Mouse (Mus musculus): Measurements from ENCODE around the gene Faf1. TPM values are rescaled to one million over a fixed set of nuclear protein-coding genes. Genes with fewer than 3 reads are reported as not detected.

The Faf1 gene
- polyA plus RNA-seq, 1 experiment: 17.9 TPM

DNA sequence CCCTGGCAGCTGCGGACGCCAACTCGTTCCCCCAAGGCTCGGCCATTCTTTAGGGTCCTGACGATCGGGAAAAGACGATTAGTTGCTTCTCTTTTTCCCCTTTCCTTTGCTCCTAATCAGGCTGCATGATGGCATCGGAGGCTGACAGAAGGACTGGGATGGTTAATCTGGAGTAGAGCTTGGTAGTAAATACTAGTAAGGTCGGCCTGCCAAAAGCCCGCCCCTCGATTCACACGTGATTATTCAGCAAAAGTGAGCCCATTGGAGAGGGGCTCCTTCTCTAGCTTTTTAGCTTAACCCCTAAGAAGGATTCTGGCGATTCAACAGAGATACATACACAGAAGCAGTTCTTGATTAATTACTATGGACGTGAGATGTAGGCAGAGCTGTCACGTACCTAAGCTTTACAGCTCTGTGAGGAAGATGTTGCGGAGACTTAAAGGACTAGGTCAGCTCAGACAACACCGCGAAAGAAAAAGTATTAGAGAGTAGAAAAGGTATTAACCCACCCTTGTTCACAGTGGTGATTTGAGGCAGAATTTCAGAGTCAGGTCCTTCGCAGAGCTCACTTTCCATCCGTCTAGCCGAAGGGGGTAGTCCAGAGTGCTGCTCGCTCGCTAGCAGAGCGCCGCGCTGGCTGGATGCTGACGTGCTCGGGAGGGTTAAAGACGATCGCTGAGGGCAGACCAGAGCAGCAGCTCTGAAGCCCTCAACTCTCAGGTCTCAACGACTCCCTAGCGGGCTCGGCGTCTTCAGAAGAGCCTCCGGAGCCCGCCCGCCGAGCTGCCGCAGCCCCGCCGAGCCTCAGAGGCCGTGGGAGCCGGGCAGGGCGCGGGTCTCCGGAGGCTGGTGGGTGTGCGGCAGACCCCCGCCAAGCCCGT is 11.0 kb upstream of the Faf1 start:
- peaks cover 2% of the 10 kb centered on the region for H3K36me3 ChIP-seq (ENCODE audit: control insufficient read depth, insufficient read depth, low read length)
- TF ChIP-seq POLR2A (IDR thresholded peaks at IDR 0.05; ENCODE audit: control insufficient read depth, low read depth, low read length) (peak; percentile 41; the same call in 1 of the 2 replicates), CTCF (IDR thresholded peaks at IDR 0.05; ENCODE audit: control insufficient read depth, insufficient read depth, insufficient replicate concordance, low read depth, low read length) (no peak)
- peak overlapping the region; percentile 97 for H3K4me3 ChIP-seq (ENCODE audit: control insufficient read depth, low read depth, low read length)
- no peaks in the 10 kb centered on the region; the same call in 1 of the 2 replicates for H3K27me3 ChIP-seq (ENCODE audit: control insufficient read depth, insufficient read depth, low read length)
- H3K4me1 ChIP-seq (ENCODE audit: control insufficient read depth, insufficient read depth, low read length): peaks cover 3% of the 10 kb centered on the region
- peak overlapping the region; percentile 99 for H3K27ac ChIP-seq (ENCODE audit: control insufficient read depth, insufficient read depth, low read depth, low read length)

DNA sequence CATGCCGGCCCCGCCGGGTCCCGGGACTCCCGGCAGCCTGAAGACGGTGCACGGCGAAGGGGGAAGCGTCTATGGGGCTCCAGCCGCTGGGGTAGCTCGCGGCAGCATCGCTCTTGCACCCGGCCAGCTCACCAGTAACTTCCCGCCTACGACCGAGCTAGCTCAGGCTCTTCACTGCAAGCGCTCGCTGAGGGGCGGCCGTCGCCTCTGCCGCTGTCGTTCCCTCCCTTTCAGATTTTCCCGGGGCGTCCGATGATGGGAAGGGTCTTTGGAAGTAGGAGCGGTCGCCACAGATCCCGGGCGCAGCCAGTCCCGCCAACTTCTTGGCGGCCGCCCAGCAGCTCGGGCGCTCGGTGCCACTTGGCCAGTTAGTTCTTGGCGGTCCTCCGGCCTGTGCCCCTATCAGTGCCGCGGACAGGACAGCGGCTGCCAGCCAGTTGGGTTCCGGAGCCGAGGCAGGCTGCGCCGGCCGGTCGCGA is 10.4 kb upstream of the Faf1 start:
- H3K27ac ChIP-seq (ENCODE audit: control insufficient read depth, insufficient read depth, low read depth, low read length): peak overlapping the region; percentile 99
- H3K27me3 ChIP-seq (ENCODE audit: control insufficient read depth, insufficient read depth, low read length): no peaks in the 10 kb centered on the region; the same call in 1 of the 2 replicates
- peaks cover 3% of the 10 kb centered on the region for H3K4me1 ChIP-seq (ENCODE audit: control insufficient read depth, insufficient read depth, low read length)
- H3K4me3 ChIP-seq (ENCODE audit: control insufficient read depth, low read depth, low read length): peak overlapping the region; percentile 97
- no peak for TF ChIP-seq CTCF (IDR thresholded peaks at IDR 0.05; ENCODE audit: control insufficient read depth, insufficient read depth, insufficient replicate concordance, low read depth, low read length)
- TF ChIP-seq POLR2A (IDR thresholded peaks at IDR 0.05; ENCODE audit: control insufficient read depth, low read depth, low read length): no peak; the same call in 1 of the 2 replicates
- H3K36me3 ChIP-seq (ENCODE audit: control insufficient read depth, insufficient read depth, low read length): peaks cover 2% of the 10 kb centered on the region

DNA sequence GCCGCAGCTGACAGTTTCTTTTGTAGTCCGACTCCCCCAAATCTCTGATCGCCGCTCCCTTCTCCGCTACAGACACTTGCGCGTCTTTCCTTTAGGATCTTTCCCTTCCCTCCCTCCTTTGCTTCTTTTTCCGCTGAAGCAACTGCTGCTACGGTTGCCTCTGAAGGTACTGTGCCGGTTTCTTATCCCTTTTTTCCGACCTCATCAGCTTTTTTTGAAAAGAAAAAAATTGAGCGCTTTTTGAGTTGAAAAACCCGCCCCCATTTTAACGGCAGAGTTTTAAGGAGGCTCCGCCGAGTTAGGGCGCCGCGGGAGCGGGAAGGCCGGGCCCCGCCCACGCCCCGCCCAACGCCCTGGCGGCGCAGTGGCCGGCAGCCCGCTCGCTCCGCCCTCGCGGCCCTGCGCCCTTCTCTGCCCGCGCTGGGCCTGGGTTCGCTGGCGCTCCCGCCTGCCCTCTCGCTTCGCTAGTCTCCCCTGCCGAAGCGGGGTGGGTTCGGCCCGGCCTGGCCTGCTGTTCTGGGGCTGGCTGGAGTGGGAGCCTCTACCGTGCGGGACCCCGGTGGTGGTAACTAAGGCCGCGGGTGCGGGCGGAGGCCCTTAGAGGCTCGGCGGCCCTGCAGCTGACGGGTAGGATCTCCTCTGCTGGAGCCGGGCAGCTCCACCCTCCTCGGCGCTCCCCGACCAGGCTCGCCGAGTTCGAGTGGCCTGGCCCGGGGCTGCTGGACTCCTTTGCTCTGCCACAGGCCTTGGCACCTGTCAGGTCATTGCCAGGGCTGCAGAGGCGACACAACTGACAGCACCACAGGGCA is 9.7 kb upstream of the Faf1 start, which contains the start of gene Cdkn2c:
Gene Cdkn2c, minus strand, starts transcription at position 729 of the 809 bp plus-strand sequence.
- Histone ChIP-seq H3K4me1 (ENCODE audit: control insufficient read depth, insufficient read depth, low read length) (no peaks in the 10 kb centered on the region; the same call in 1 of the 2 replicates), H3K27ac (ENCODE audit: control insufficient read depth, insufficient read depth, low read depth, low read length) (peak within 1 kb of the TSS; percentile 99), H3K36me3 (ENCODE audit: control insufficient read depth, insufficient read depth, low read length) (no peaks in the 10 kb centered on the region; the same call in none of the 2 replicates), H3K27me3 (ENCODE audit: control insufficient read depth, insufficient read depth, low read length) (no peaks in the 10 kb centered on the region; the same call in 1 of the 2 replicates), H3K4me3 (ENCODE audit: control insufficient read depth, low read depth, low read length) (peak within 1 kb of the TSS; percentile 97)
- TF ChIP-seq POLR2A (IDR thresholded peaks at IDR 0.05; ENCODE audit: control insufficient read depth, low read depth, low read length) (peak; percentile 80), CTCF (IDR thresholded peaks at IDR 0.05; ENCODE audit: control insufficient read depth, insufficient read depth, insufficient replicate concordance, low read depth, low read length) (no peak)

DNA sequence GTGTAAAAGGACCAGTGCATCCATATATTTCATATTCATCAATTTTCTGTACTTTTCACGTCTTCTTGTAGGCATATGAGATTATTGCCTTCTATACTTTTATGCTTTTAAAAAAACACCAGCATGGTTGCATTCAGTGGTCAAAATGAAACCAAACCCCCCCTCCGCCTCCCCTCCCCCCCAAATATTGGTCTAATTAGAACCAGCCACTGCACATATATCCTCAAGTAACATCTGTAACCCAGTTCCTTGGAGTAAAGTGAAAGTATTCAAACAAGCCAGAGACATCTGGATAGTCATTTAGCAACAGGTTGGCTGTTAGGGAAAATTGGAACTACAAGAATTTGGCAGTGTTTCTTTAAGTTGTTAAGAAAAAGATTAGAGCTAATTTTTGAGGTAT is 8.9 kb upstream of the Faf1 start:
- Histone ChIP-seq H3K4me3 (ENCODE audit: control insufficient read depth, low read depth, low read length) (no peak overlapping the region), H3K27me3 (ENCODE audit: control insufficient read depth, insufficient read depth, low read length) (no peaks in the 10 kb centered on the region; the same call in 1 of the 2 replicates), H3K36me3 (ENCODE audit: control insufficient read depth, insufficient read depth, low read length) (no peaks in the 10 kb centered on the region; the same call in none of the 2 replicates), H3K4me1 (ENCODE audit: control insufficient read depth, insufficient read depth, low read length) (no peaks in the 10 kb centered on the region; the same call in 1 of the 2 replicates), H3K27ac (ENCODE audit: control insufficient read depth, insufficient read depth, low read depth, low read length) (no peak overlapping the region)
- TF ChIP-seq CTCF (IDR thresholded peaks at IDR 0.05; ENCODE audit: control insufficient read depth, insufficient read depth, insufficient replicate concordance, low read depth, low read length) (no peak), POLR2A (IDR thresholded peaks at IDR 0.05; ENCODE audit: control insufficient read depth, low read depth, low read length) (no peak)

DNA sequence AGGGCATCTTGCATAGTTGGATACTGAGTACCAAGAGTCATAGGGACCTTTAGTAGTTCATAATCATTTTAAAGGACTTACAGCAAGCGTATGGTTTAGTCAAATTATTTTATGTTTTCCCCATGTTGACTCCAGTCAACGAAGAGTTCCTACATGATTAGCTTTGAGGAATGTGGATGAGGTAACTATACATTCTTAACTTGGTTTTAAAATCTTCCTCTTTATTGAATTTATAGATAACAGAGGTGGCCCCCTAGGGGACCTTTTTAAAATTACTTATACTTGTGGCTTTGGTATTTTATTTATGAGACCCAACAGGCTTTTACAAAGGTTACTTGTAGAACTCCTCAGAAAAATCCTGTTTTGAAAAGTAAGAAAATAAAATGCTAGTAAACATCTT is 6.2 kb upstream of the Faf1 start:
- H3K4me1 ChIP-seq (ENCODE audit: control insufficient read depth, insufficient read depth, low read length): no peaks in the 10 kb centered on the region
- no peaks in the 10 kb centered on the region; the same call in 1 of the 2 replicates for H3K27me3 ChIP-seq (ENCODE audit: control insufficient read depth, insufficient read depth, low read length)
- TF ChIP-seq CTCF (IDR thresholded peaks at IDR 0.05; ENCODE audit: control insufficient read depth, insufficient read depth, insufficient replicate concordance, low read depth, low read length) (no peak), POLR2A (IDR thresholded peaks at IDR 0.05; ENCODE audit: control insufficient read depth, low read depth, low read length) (no peak)
- H3K27ac ChIP-seq (ENCODE audit: control insufficient read depth, insufficient read depth, low read depth, low read length): no peak overlapping the region
- H3K4me3 ChIP-seq (ENCODE audit: control insufficient read depth, low read depth, low read length): no peak overlapping the region
- no peaks in the 10 kb centered on the region; the same call in none of the 2 replicates for H3K36me3 ChIP-seq (ENCODE audit: control insufficient read depth, insufficient read depth, low read length)

DNA sequence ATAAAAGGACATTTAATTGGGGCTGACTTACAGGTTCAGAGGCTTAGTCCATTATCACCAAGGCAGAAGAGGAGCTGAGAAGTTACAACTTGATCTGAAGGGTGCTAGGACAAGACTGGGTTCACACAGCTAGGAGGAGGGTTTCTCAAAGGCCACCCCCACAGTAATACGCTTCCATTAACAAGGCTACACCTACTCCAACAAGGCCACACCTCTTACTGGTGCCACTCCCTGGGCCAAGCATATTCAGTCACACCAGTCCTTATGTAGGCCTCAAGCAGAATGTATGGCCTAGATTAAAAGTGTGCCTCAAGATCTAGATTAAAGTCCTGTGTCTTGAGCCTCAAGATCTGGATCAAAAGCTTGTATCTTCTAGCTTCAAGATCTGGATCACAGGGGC is 4.4 kb upstream of the Faf1 start:
- Histone ChIP-seq H3K4me3 (ENCODE audit: control insufficient read depth, low read depth, low read length) (no peak overlapping the region), H3K27me3 (ENCODE audit: control insufficient read depth, insufficient read depth, low read length) (no peaks in the 10 kb centered on the region), H3K4me1 (ENCODE audit: control insufficient read depth, insufficient read depth, low read length) (no peaks in the 10 kb centered on the region), H3K27ac (ENCODE audit: control insufficient read depth, insufficient read depth, low read depth, low read length) (no peak overlapping the region), H3K36me3 (ENCODE audit: control insufficient read depth, insufficient read depth, low read length) (no peaks in the 10 kb centered on the region)
- no peak for TF ChIP-seq POLR2A (IDR thresholded peaks at IDR 0.05; ENCODE audit: control insufficient read depth, low read depth, low read length)
- TF ChIP-seq CTCF (IDR thresholded peaks at IDR 0.05; ENCODE audit: control insufficient read depth, insufficient read depth, insufficient replicate concordance, low read depth, low read length): no peak
